In genomic region chr12:84408819-84409507, GRCm38 (mm10) we compare ENCODE assay signal across 8 mouse cellular contexts. TPM values are rescaled to one million over a fixed set of nuclear protein-coding genes. Genes with fewer than 3 reads are reported as not detected.
DNase-seq lines count a peak whose midpoint lies in the region; ATAC-seq and TF ChIP-seq lines count a peak whose summit lies in the region.

Entpd5 (minus strand) TSS chr12:84409029.
Bbof1 (plus strand) TSS chr12:84409071.

- peak within 1 kb of the TSS; percentile 79 for H3K9ac ChIP-seq in forebrain, postnatal 0 days
- peak within 1 kb of the TSS; percentile 84 for H3K9ac ChIP-seq in lung, embryonic 16.5 days (ENCODE audit: low read length)

- DNase-seq in G1E (ENCODE audit: low spot score), result peak; percentile 84
- peak; percentile 92 to 97 for DNase-seq in cerebellum, adult 18-20 months
- DNase-seq in forebrain, postnatal 0 days, result peak; percentile 95
- peak; percentile 58 for DNase-seq in layer of hippocampus, adult 9-10 months (ENCODE audit: low spot score)
- peak; percentile 84 for DNase-seq in ovary, postnatal 10 days (ENCODE audit: low spot score)
- DNase-seq in thymus, postnatal 10 days (ENCODE audit: low spot score in 2 of 2), result peak; percentile 81 to 91

- peak within 1 kb of the TSS; percentile 88 for H3K27ac ChIP-seq in forebrain, postnatal 0 days (ENCODE audit: low read depth, low read length)
- H3K27ac ChIP-seq in lung, embryonic 16.5 days (ENCODE audit: low read length), result peak within 1 kb of the TSS; percentile 75

- no peaks in the 10 kb centered on the region for H3K27me3 ChIP-seq in G1E (ENCODE audit: insufficient read depth, low read length)
- H3K27me3 ChIP-seq in forebrain, postnatal 0 days (ENCODE audit: insufficient read depth, low read length), result no peaks in the 10 kb centered on the region
- no peaks in the 10 kb centered on the region for H3K27me3 ChIP-seq in lung, embryonic 16.5 days (ENCODE audit: control insufficient read depth, insufficient read depth, low read depth, low read length)

- H3K4me1 ChIP-seq in G1E (ENCODE audit: insufficient read depth, low read depth, low read length), result peaks cover 29% of the 10 kb centered on the region
- H3K4me1 ChIP-seq in forebrain, postnatal 0 days (ENCODE audit: insufficient read depth), result peaks cover 5% of the 10 kb centered on the region; the same call in 1 of the 2 replicates
- peaks cover 5% of the 10 kb centered on the region for H3K4me1 ChIP-seq in lung, embryonic 16.5 days (replicated peaks; ENCODE audit: control insufficient read depth, insufficient read depth, low read length)

- ATAC-seq in G1E (ENCODE audit: extremely low read depth, insufficient number of reproducible peaks, low FRiP score, poor library complexity, severe bottlenecking), result peak; percentile 64
- peak; percentile 96 for ATAC-seq in forebrain, postnatal 0 days
- ATAC-seq in hematopoietic stem cell, adult 5-6 weeks (replicated peaks in 1 of 2; ENCODE audit: insufficient read depth in 1 of 2, low FRiP score in 2 of 2, low TSS enrichment in 1 of 2, low read depth in 1 of 2, poor library complexity in 2 of 2, severe bottlenecking in 2 of 2), result peak; percentile 77 to 92
- ATAC-seq in lung, embryonic 16.5 days (ENCODE audit: low read depth), result peak; percentile 97

- 3% methylated on average over 49 of the region's 63 CpGs for WGBS in forebrain, postnatal 0 days
- 1% methylated on average over 52 of the region's 63 CpGs for WGBS in lung, embryonic 16.5 days

- peak within 1 kb of the TSS; percentile 90 for H3K4me3 ChIP-seq in G1E (ENCODE audit: low read depth, low read length)
- peak within 1 kb of the TSS; percentile 89 for H3K4me3 ChIP-seq in forebrain, postnatal 0 days (ENCODE audit: low read depth, low read length)
- H3K4me3 ChIP-seq in lung, embryonic 16.5 days (ENCODE audit: low read length), result peak within 1 kb of the TSS; percentile 87

- TF ChIP-seq CTCF in G1E (IDR thresholded peaks at IDR 0.05; ENCODE audit: low read depth, low read length), result no peak
- no peak for TF ChIP-seq CTCF in forebrain, postnatal 0 days (IDR thresholded peaks at IDR 0.05; ENCODE audit: low read depth)

- H3K4me2 ChIP-seq in forebrain, postnatal 0 days (ENCODE audit: low read depth), result peak within 1 kb of the TSS; percentile 82
- H3K4me2 ChIP-seq in lung, embryonic 16.5 days (ENCODE audit: low read depth, low read length), result peak within 1 kb of the TSS; percentile 99

- H3K36me3 ChIP-seq in G1E (replicated peaks), result peaks cover 14% of the 10 kb centered on the region
- no peaks in the 10 kb centered on the region for H3K36me3 ChIP-seq in forebrain, postnatal 0 days (ENCODE audit: insufficient read depth)
- no peaks in the 10 kb centered on the region for H3K36me3 ChIP-seq in lung, embryonic 16.5 days (ENCODE audit: control insufficient read depth, insufficient read depth, low read length)

- no peaks in the 10 kb centered on the region for H3K9me3 ChIP-seq in G1E (replicated peaks)
- H3K9me3 ChIP-seq in forebrain, postnatal 0 days (ENCODE audit: low read length), result no peaks in the 10 kb centered on the region
- H3K9me3 ChIP-seq in lung, embryonic 16.5 days (ENCODE audit: control insufficient read depth, low read length), result no peaks in the 10 kb centered on the region

RNA-seq across cellular contexts. Expression of gene Entpd5, which starts in this region (rescaled TPM):
- total RNA-seq in G1E (2014; fragmentation: Nextera tagmentation) (15.7 and 20.9 TPM in 2 replicates), G1E (2017) (14.4 and 16.0 TPM in 2 replicates)
- 1.6 and 3.7 TPM in 2 replicates for polyA plus RNA-seq in G1E (2012)
- total RNA-seq in forebrain, postnatal 0 days (2014; rRNA removed), result 12.5 and 14.0 TPM in 2 replicates
- 9.5 and 12.4 TPM in 2 replicates for polyA plus RNA-seq in forebrain, postnatal 0 days (2015; fragmentation: Nextera tagmentation; extraction: Ambion mirVana)
- 44.0 and 58.7 TPM in 2 replicates for total RNA-seq in hematopoietic stem cell, adult 5-6 weeks (2017)
- 19.1 and 20.4 TPM in 2 replicates for polyA plus RNA-seq in lung, embryonic 16.5 days (2015; fragmentation: Nextera tagmentation; extraction: Ambion mirVana)

RNA-seq across cellular contexts. Expression of gene Bbof1, which starts in this region (rescaled TPM):
- total RNA-seq in G1E (2014; fragmentation: Nextera tagmentation) (4.1 and 5.5 TPM in 2 replicates), G1E (2017) (4.4 and 6.0 TPM in 2 replicates)
- 2.2 and 2.7 TPM in 2 replicates for polyA plus RNA-seq in G1E (2012)
- total RNA-seq in forebrain, postnatal 0 days (2014; rRNA removed), result 3.0 and 4.0 TPM in 2 replicates
- 2.3 and 3.0 TPM in 2 replicates for polyA plus RNA-seq in forebrain, postnatal 0 days (2015; fragmentation: Nextera tagmentation; extraction: Ambion mirVana)
- 6.3 and 6.6 TPM in 2 replicates for total RNA-seq in hematopoietic stem cell, adult 5-6 weeks (2017)
- 3.5 TPM in 2 replicates for polyA plus RNA-seq in lung, embryonic 16.5 days (2015; fragmentation: Nextera tagmentation; extraction: Ambion mirVana)

Comparison
In these comparisons a context has a peak if more than half of its experiments do, and no peak if none do; other contexts are left out.
1. Peak in every context shown above with its lines: DNase-seq, ATAC-seq, H3K4me3 ChIP-seq and H3K27ac ChIP-seq.